Mouse (Mus musculus) naive thymus-derived CD4-positive, alpha-beta T cell, adult 5 months (primary cell): ENCODE results near the gene Haus8. TPM values are rescaled to one million over a fixed set of nuclear protein-coding genes. Genes with fewer than 3 reads are reported as not detected.

ENCODE experiments used
- polyA plus RNA-seq: library from polyadenylated mRNA; unstranded; fragments of 100-300 nt; shearing (Covaris generic); gene quantifications from one replicate; pipeline ENCODE4 v1.2.1, GENCODE M21; 2017

The Haus8 gene
- 23.8 TPM for polyA plus RNA-seq

GRCm38 (mm10) chr8:71272286-71273150 is at the start of gene Haus8, which contains the start of gene Myo9b:
Gene Haus8 (minus strand): TSS chr8:71272934.
Gene Myo9b (plus strand): TSS chr8:71272714.

Other genes with a start within 250 kb of the Haus8 start
- gene Myo9b, start 220 bp downstream of the Haus8 start, polyA plus RNA-seq = 69.4 TPM
- gene Use1, start 93.9 kb upstream of the Haus8 start, polyA plus RNA-seq = 230 TPM
- 22.9 TPM for gene Ocel1, start 98.4 kb upstream of the Haus8 start, polyA plus RNA-seq
- gene Nr2f6, start 109.0 kb upstream of the Haus8 start, polyA plus RNA-seq = 2.9 TPM
- 0.24 TPM for gene Ushbp1, start 122.9 kb upstream of the Haus8 start, polyA plus RNA-seq
- gene Babam1, start 123.9 kb upstream of the Haus8 start, polyA plus RNA-seq = 70.3 TPM
- gene Ankle1, start 133.1 kb upstream of the Haus8 start, polyA plus RNA-seq = 0.21 TPM
- gene Abhd8, start 190.7 kb upstream of the Haus8 start, polyA plus RNA-seq = 93.0 TPM
- 41.6 TPM for gene Mrpl34, start 192.0 kb upstream of the Haus8 start, polyA plus RNA-seq
- 153 TPM for gene Dda1, start 196.3 kb upstream of the Haus8 start, polyA plus RNA-seq
- gene Ano8, start 213.0 kb upstream of the Haus8 start, polyA plus RNA-seq = 14.2 TPM
- 5.4 TPM for gene Gtpbp3, start 215.2 kb upstream of the Haus8 start, polyA plus RNA-seq
- not detected for gene Plvap, start 238.8 kb upstream of the Haus8 start, polyA plus RNA-seq